Mouse (Mus musculus) frontal cortex, adult 2 months (tissue): Measurements from ENCODE around the gene Tcl1. TPM values are rescaled to one million over a fixed set of nuclear protein-coding genes. Genes with fewer than 3 reads are reported as not detected.
"Not testable (repeated sequence)": the region's sequence is repeated elsewhere in the genome, so short reads cannot be mapped to it uniquely, and the experiment has no call there.

Experiments
- DNase-seq, 2 experiments: peaks; one replicate each; pipeline ENCODE4 v3.0.0; 2022; ENCODE audit warnings: low spot score in 1 of 2; ENCODE audit errors: extremely low spot score in 1 of 2
- polyA plus RNA-seq: library from polyadenylated mRNA; depleted of rRNA; stranded (reverse); fragments of >200 nt; gene quantifications from 2 replicates; pipeline ENCODE4 v1.2.3, GENCODE M21; 2012; rRNA removed

The Tcl1 gene
- polyA plus RNA-seq, 1 experiment = not detected

- DNase-seq = peak in 1 of 2 experiments; percentile 4
Measured at GRCm38 (mm10) chr12:105188980-105189379, 33.6 kb downstream of the Tcl1 start.

GRCm38 (mm10) chr12:105181040-105181644 lies 41.5 kb downstream of the Tcl1 start:
- DNase-seq = not testable (repeated sequence)

GRCm38 (mm10) chr12:105176044-105176443 lies 46.5 kb downstream of the Tcl1 start, which contains the start of gene Tcl1b5:
Tcl1b5 (plus strand) TSS chr12:105176344.
- not testable (repeated sequence) for DNase-seq

- peak; percentile 4 to 59 for DNase-seq
Measured at GRCm38 (mm10) chr12:105174318-105174717, 48.3 kb downstream of the Tcl1 start.

GRCm38 (mm10) chr12:105173366-105173765 lies 49.2 kb downstream of the Tcl1 start:
- DNase-seq = no peak

Other genes with a start within 250 kb of the Tcl1 start
- 0.76 and 0.92 TPM in 2 replicates for gene Syne3, start 213.0 kb downstream of the Tcl1 start, polyA plus RNA-seq
- 56.0 and 67.3 TPM in 2 replicates for gene Glrx5, start 190.1 kb downstream of the Tcl1 start, polyA plus RNA-seq
- gene Tcl1b2, start 76.8 kb downstream of the Tcl1 start, polyA plus RNA-seq = not detected in 2 replicates
- gene Tcl1b1, start 63.1 kb downstream of the Tcl1 start, polyA plus RNA-seq = not detected in 2 replicates
- gene Tcl1b5, start 46.4 kb downstream of the Tcl1 start, polyA plus RNA-seq = not detected in 2 replicates
- gene Tcl1b3, start 31.8 kb downstream of the Tcl1 start, polyA plus RNA-seq = not detected in 2 replicates
- gene Tcl1b4, start 20.8 kb downstream of the Tcl1 start, polyA plus RNA-seq = not detected in 2 replicates
- 6.8 and 10.2 TPM in 2 replicates for gene Tunar, start 111.1 kb upstream of the Tcl1 start, polyA plus RNA-seq
- gene D430019H16Rik, start 231.1 kb upstream of the Tcl1 start, polyA plus RNA-seq = 66.2 and 79.3 TPM in 2 replicates